Mouse (Mus musculus): Measurements from ENCODE around the gene Tmem201. TPM values are rescaled to one million over a fixed set of nuclear protein-coding genes. Genes with fewer than 3 reads are reported as not detected.
A peak's percentile ranks its signal among the peaks of the same experiment; 100 is the strongest.

Tmem201 gene
- polyA plus RNA-seq, 1 experiment = 146 TPM

DNA sequence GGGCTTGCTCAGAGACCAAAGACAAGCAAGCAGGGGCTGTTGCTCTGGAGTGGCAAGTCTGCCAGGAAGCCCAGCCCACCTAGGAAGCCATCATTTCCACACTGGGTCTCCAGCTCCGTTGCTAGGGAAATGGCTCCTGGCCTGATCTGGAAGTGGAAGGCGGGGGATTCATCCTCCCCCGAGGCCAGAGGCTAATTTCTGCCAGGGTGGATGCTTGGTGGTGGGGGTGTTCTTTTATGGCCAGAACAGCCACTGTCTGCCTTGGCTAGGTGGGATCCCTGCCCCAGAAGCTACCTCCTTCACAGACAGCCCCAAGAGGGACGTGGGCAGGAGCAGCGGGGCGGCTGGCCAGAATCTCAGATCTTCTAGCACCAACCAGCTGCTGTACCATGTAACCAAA lies 4.1 kb downstream of the Tmem201 start:
- Histone ChIP-seq H3K4me3 (replicated peaks; ENCODE audit: insufficient read depth, low read depth, low read length) (no peak overlapping the region), H3K4me1 (ENCODE audit: control insufficient read depth, insufficient read depth, low read length) (peaks cover 61% of the 10 kb centered on the region), H3K27ac (ENCODE audit: insufficient read depth, low read length) (peak overlapping the region; percentile 99), H3K27me3 (ENCODE audit: control insufficient read depth, insufficient read depth, low read length) (no peaks in the 10 kb centered on the region)
- peak; percentile 40 to 46 for DNase-seq
- TF ChIP-seq POLR2A (IDR thresholded peaks at IDR 0.05; ENCODE audit: borderline replicate concordance, insufficient read depth, low read length) = no peak
- TF ChIP-seq CTCF (IDR thresholded peaks at IDR 0.05; ENCODE audit: borderline replicate concordance, insufficient read depth, low read depth, low read length) = no peak
- 16% methylated on average over 6 of the region's 6 CpGs for WGBS

GRCm38 (mm10) chr4:149732800-149733199 lies 5.0 kb downstream of the Tmem201 start:
- TF ChIP-seq CTCF (IDR thresholded peaks at IDR 0.05; ENCODE audit: borderline replicate concordance, insufficient read depth, low read depth, low read length) (no peak), POLR2A (IDR thresholded peaks at IDR 0.05; ENCODE audit: borderline replicate concordance, insufficient read depth, low read length) (no peak)
- Histone ChIP-seq H3K4me1 (ENCODE audit: control insufficient read depth, insufficient read depth, low read length) (peaks cover 66% of the 10 kb centered on the region), H3K4me3 (replicated peaks; ENCODE audit: insufficient read depth, low read depth, low read length) (no peak overlapping the region), H3K27me3 (ENCODE audit: control insufficient read depth, insufficient read depth, low read length) (no peaks in the 10 kb centered on the region), H3K27ac (ENCODE audit: insufficient read depth, low read length) (peak overlapping the region; percentile 99)
- peak in 1 of 2 experiments; percentile 45 for DNase-seq
- 30% methylated on average over 10 of the region's 10 CpGs for WGBS

DNA sequence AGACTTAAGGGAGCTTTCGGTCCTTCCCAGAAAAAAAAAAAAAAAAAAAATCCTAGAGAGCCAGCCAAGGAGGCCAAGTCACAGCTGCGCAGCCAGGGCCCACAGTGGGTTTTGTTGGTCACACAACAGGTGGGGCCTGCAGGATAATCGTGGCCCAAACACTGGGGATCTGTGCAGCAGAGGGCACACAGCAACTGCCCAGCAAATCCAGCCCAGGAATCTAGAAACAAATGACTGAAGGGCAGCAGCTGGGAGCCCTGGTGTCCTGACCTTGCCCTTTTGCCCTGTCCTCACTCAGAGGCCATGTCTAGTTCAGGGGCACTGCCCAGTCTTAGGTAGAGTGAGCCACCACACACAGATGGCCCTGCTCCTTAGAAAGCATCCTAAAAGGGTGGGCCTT lies 5.5 kb downstream of the Tmem201 start:
- DNase-seq = peak in 1 of 2 experiments; percentile 41
- Histone ChIP-seq H3K27ac (ENCODE audit: insufficient read depth, low read length) (peak overlapping the region; percentile 99), H3K27me3 (ENCODE audit: control insufficient read depth, insufficient read depth, low read length) (no peaks in the 10 kb centered on the region), H3K4me3 (replicated peaks; ENCODE audit: insufficient read depth, low read depth, low read length) (no peak overlapping the region), H3K4me1 (ENCODE audit: control insufficient read depth, insufficient read depth, low read length) (peaks cover 71% of the 10 kb centered on the region)
- TF ChIP-seq POLR2A (IDR thresholded peaks at IDR 0.05; ENCODE audit: borderline replicate concordance, insufficient read depth, low read length) (no peak), CTCF (IDR thresholded peaks at IDR 0.05; ENCODE audit: borderline replicate concordance, insufficient read depth, low read depth, low read length) (no peak)
- WGBS = 20% methylated on average over 3 of the region's 3 CpGs

DNA sequence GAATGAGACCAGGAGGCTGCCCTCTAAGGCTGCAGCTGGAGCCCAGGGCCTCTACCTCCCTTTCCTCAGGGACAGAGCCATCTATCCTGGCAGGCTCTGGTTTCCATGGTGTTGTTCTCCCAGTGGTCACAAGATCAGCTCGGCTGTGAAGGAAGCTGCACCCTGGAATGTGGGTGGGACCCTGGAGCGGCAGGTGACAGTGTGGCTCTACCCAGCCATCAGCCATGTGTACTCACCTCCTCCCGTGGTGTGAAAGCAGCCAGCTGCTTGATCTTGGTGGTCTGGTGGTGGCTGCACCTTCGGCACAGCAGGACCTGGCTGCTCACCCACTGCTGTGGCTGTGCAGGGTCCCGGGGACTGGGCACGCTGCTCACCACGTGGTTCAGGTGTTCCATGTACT lies 7.0 kb downstream of the Tmem201 start:
- H3K4me1 ChIP-seq (ENCODE audit: control insufficient read depth, insufficient read depth, low read length) = peaks cover 86% of the 10 kb centered on the region
- DNase-seq = no peak
- no peak for TF ChIP-seq CTCF (IDR thresholded peaks at IDR 0.05; ENCODE audit: borderline replicate concordance, insufficient read depth, low read depth, low read length)
- no peak for TF ChIP-seq POLR2A (IDR thresholded peaks at IDR 0.05; ENCODE audit: borderline replicate concordance, insufficient read depth, low read length)
- H3K4me3 ChIP-seq (replicated peaks; ENCODE audit: insufficient read depth, low read depth, low read length) = no peak overlapping the region
- H3K27me3 ChIP-seq (ENCODE audit: control insufficient read depth, insufficient read depth, low read length) = no peaks in the 10 kb centered on the region
- 29% methylated on average over 7 of the region's 7 CpGs for WGBS
- H3K27ac ChIP-seq (ENCODE audit: insufficient read depth, low read length) = no peak overlapping the region

DNA sequence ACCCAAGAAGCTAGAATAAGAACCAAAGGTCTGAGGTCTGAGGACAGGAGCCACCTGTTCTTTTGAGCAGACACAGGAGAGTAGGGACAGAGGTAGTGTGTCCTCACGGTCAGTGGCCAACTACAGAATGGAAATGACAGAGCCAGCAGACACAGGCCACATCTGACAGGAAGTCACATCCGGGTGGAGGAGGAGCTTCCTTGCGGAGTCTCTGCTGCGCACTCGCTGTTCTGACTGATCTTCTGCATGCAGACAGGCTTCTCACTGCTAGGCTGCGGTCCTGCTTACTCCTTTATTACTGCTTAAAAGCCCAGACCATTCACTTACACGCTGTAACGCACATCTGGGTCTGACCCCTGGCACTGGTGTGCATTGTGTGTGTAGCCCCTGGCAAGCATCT lies 9.0 kb downstream of the Tmem201 start:
- no peak for DNase-seq
- Histone ChIP-seq H3K27me3 (ENCODE audit: control insufficient read depth, insufficient read depth, low read length) (no peaks in the 10 kb centered on the region), H3K4me3 (replicated peaks; ENCODE audit: insufficient read depth, low read depth, low read length) (no peak overlapping the region), H3K4me1 (ENCODE audit: control insufficient read depth, insufficient read depth, low read length) (peaks cover 87% of the 10 kb centered on the region), H3K27ac (ENCODE audit: insufficient read depth, low read length) (no peak overlapping the region)
- TF ChIP-seq POLR2A (IDR thresholded peaks at IDR 0.05; ENCODE audit: borderline replicate concordance, insufficient read depth, low read length) = no peak
- TF ChIP-seq CTCF (IDR thresholded peaks at IDR 0.05; ENCODE audit: borderline replicate concordance, insufficient read depth, low read depth, low read length) = no peak
- WGBS = 68% methylated on average over 8 of the region's 8 CpGs

DNA sequence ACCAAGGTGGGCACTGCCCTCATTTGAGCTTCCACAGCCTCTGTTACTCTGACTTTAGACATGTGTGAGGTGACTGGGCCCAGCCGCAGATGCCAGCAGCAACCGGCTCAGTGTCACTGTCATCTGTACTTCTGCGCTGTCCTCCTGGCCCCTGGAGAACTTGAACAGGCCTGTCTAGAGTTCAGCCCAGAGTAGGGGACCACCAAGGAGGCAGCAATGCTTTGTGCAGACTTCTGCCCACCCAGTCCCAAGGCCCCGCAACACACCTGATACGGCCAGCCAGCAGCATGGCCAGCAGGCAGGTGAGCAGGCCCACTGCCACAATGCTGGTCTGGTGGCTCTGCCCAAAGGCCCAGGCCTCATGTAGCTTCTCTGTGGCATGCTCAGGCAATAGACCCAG lies 10.2 kb downstream of the Tmem201 start:
- H3K27ac ChIP-seq (ENCODE audit: insufficient read depth, low read length) = no peak overlapping the region

DNA sequence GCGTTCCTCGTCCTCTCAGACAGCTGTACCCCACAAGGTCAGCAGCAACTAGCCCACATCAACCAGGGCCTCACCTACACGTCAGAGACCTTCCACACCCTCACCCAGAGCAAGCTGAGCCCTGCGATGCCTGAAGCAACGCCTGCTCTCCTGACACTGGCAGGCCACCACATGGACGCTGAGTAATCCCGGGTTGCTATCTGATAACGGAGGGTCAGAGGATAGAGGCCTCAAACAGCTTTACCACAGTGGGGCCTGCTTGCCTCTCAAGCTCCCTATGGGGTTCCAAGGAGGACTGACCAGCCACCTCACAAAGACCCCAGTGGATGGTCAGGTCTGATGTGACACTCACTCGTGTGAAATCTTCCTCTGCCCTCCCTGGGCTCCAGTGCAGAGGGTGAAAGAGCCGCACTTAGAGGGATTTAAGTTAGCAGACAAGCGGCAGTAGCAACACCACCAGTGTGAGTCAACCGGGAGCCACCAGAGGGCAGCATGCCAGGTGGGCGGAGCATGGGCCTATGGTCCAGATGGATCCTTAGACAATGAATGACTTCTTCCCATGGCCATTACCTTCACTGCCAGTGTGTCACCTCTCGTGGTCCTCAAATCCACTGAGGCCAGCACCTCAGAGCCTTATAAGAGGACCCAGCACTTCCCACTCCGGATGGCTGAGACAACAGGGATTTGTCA lies 12.0 kb downstream of the Tmem201 start:
- Histone ChIP-seq H3K4me1 (ENCODE audit: control insufficient read depth, insufficient read depth, low read length) (peaks cover 71% of the 10 kb centered on the region), H3K27me3 (ENCODE audit: control insufficient read depth, insufficient read depth, low read length) (no peaks in the 10 kb centered on the region), H3K27ac (ENCODE audit: insufficient read depth, low read length) (peak overlapping the region; percentile 17; the same call in 1 of the 2 replicates), H3K4me3 (replicated peaks; ENCODE audit: insufficient read depth, low read depth, low read length) (no peak overlapping the region)
- TF ChIP-seq POLR2A (IDR thresholded peaks at IDR 0.05; ENCODE audit: borderline replicate concordance, insufficient read depth, low read length) (no peak), CTCF (IDR thresholded peaks at IDR 0.05; ENCODE audit: borderline replicate concordance, insufficient read depth, low read depth, low read length) (peak; percentile 59; the same call in 1 of the 2 replicates)
- DNase-seq = peak; percentile 95
- WGBS = 20% methylated on average over 15 of the region's 15 CpGs

More for the DNA sequence above, 10.2 kb downstream of the Tmem201 start:
- Histone ChIP-seq H3K4me3 (replicated peaks; ENCODE audit: insufficient read depth, low read depth, low read length) (no peak overlapping the region), H3K4me1 (ENCODE audit: control insufficient read depth, insufficient read depth, low read length) (peaks cover 80% of the 10 kb centered on the region), H3K27me3 (ENCODE audit: control insufficient read depth, insufficient read depth, low read length) (no peaks in the 10 kb centered on the region)
- WGBS = 46% methylated on average over 5 of the region's 5 CpGs
- TF ChIP-seq POLR2A (IDR thresholded peaks at IDR 0.05; ENCODE audit: borderline replicate concordance, insufficient read depth, low read length) (no peak), CTCF (IDR thresholded peaks at IDR 0.05; ENCODE audit: borderline replicate concordance, insufficient read depth, low read depth, low read length) (no peak)
- peak in 1 of 2 experiments; percentile 36 for DNase-seq

- peak; percentile 36 to 45 for DNase-seq
- WGBS = 65% methylated on average over 17 of the region's 17 CpGs
- Histone ChIP-seq H3K27me3 (ENCODE audit: control insufficient read depth, insufficient read depth, low read length) (no peaks in the 10 kb centered on the region), H3K4me1 (ENCODE audit: control insufficient read depth, insufficient read depth, low read length) (peaks cover 67% of the 10 kb centered on the region), H3K27ac (ENCODE audit: insufficient read depth, low read length) (peak overlapping the region; percentile 57; the same call in 1 of the 2 replicates), H3K4me3 (replicated peaks; ENCODE audit: insufficient read depth, low read depth, low read length) (no peak overlapping the region)
- no peak for TF ChIP-seq CTCF (IDR thresholded peaks at IDR 0.05; ENCODE audit: borderline replicate concordance, insufficient read depth, low read depth, low read length)
- TF ChIP-seq POLR2A (IDR thresholded peaks at IDR 0.05; ENCODE audit: borderline replicate concordance, insufficient read depth, low read length) = no peak
These were observed 12.9 kb downstream of the Tmem201 start for GRCm38 (mm10) chr4:149724916-149725470.
